Mouse (Mus musculus) lung, embryonic 15.5 days (tissue): ENCODE results near the gene Slc24a2. TPM values are rescaled to one million over a fixed set of nuclear protein-coding genes. Genes with fewer than 3 reads are reported as not detected.

ENCODE experiments used
- ATAC-seq: fragments of 200-750 bp; cut with Nextera tagmentation; 2 replicates; pipeline ENCODE4 v1.8.0; 2017; ENCODE audit warnings: moderate number of reproducible peaks, borderline replicate concordance; ENCODE audit not compliant: low FRiP score, low TSS enrichment; ENCODE audit errors: extremely low read depth
- H3K27ac ChIP-seq: fragments of 300-500 bp; sonication (generic); 2 replicates; pipeline ENCODE4 v1.5.1; 2015; ENCODE audit warnings: moderate library complexity, mild to moderate bottlenecking, inconsistent platforms
- H3K27me3 ChIP-seq: fragments of 300-500 bp; sonication (generic); 2 replicates; pipeline ENCODE4 v1.6.1; 2015; ENCODE audit warnings: inconsistent platforms
- H3K36me3 ChIP-seq: fragments of 300-500 bp; sonication (generic); 2 replicates; pipeline ENCODE4 v1.6.1; 2015; ENCODE audit warnings: inconsistent platforms
- H3K4me1 ChIP-seq: fragments of 300-500 bp; sonication (generic); 2 replicates; pipeline ENCODE4 v1.6.1; 2015; ENCODE audit warnings: inconsistent platforms
- H3K4me2 ChIP-seq: fragments of 300-500 bp; sonication (generic); 2 replicates; pipeline ENCODE4 v1.6.1; 2015; ENCODE audit warnings: inconsistent platforms, mild to moderate bottlenecking, moderate library complexity
- H3K4me3 ChIP-seq: fragments of 300-500 bp; sonication (generic); 2 replicates; pipeline ENCODE4 v1.5.1; 2015; ENCODE audit warnings: mild to moderate bottlenecking, inconsistent platforms
- H3K9ac ChIP-seq: fragments of 300-500 bp; sonication (generic); 2 replicates; pipeline ENCODE4 v1.6.1; 2015; ENCODE audit warnings: inconsistent platforms
- H3K9me3 ChIP-seq: fragments of 300-500 bp; sonication (generic); 2 replicates; pipeline ENCODE4 v1.6.1; 2016; ENCODE audit warnings: inconsistent platforms
- WGBS: fragments of 180-500 bp; shearing (Covaris S2); methylation state at CpG from one replicate; pipeline ENCODE4 v1.1.7; 2015; 5-methylcytosine and 5-hydroxymethylcytosine counted together
- polyA plus RNA-seq: library from polyadenylated mRNA; unstranded; fragments of >200 nt; fragmentation: Nextera tagmentation; extraction: Ambion mirVana; gene quantifications from 2 replicates; pipeline ENCODE4 v1.2.1, GENCODE M21; 2015

Slc24a2 gene
- polyA plus RNA-seq, 1 experiment from 2014 or later = 0.34 TPM

GRCm38 (mm10) chr4:86936217-86936616 lies 294.1 kb downstream of the Slc24a2 start:
- 87% methylated on average over 9 of the region's 9 CpGs for WGBS
- no peaks in the 10 kb centered on the region for H3K27me3 ChIP-seq

More at GRCm38 (mm10) chr4:86936217-86936616, 294.1 kb downstream of the Slc24a2 start:
- no peak for ATAC-seq
- H3K4me1 ChIP-seq = no peaks in the 10 kb centered on the region
- no peaks in the 10 kb centered on the region for H3K9me3 ChIP-seq
- no peak overlapping the region for H3K9ac ChIP-seq
- no peak overlapping the region for H3K27ac ChIP-seq
- no peak overlapping the region for H3K4me2 ChIP-seq
- no peaks in the 10 kb centered on the region for H3K36me3 ChIP-seq
- H3K4me3 ChIP-seq = no peak overlapping the region
